Mouse (Mus musculus) liver, embryonic 11.5 days (tissue): Measurements from ENCODE around the gene Ang. TPM values are rescaled to one million over a fixed set of nuclear protein-coding genes. Genes with fewer than 3 reads are reported as not detected.

Experiments
- ATAC-seq: fragments of 200-750 bp; cut with Nextera tagmentation; replicated peaks from 2 replicates; pipeline ENCODE4 v1.8.0; 2017; ENCODE audit warnings: moderate number of reproducible peaks, mild to moderate bottlenecking, moderate TSS enrichment, moderate library complexity; ENCODE audit not compliant: low FRiP score
- DNase-seq: peaks from one replicate; pipeline ENCODE4 v3.0.0-alpha.2; 2017; ENCODE audit warnings: low spot score
- H3K27ac ChIP-seq: fragments of 300-500 bp; sonication (generic); 2 replicates; pipeline ENCODE4 v1.5.1; 2014; ENCODE audit warnings: mild to moderate bottlenecking, low read depth, low read length, control low read depth
- H3K27me3 ChIP-seq: fragments of 300-500 bp; sonication (generic); replicated peaks from 2 replicates; pipeline ENCODE4 v1.6.1; 2014; ENCODE audit warnings: low read length, mixed read lengths; ENCODE audit not compliant: control insufficient read depth, insufficient read depth
- H3K36me3 ChIP-seq: fragments of 300-500 bp; sonication (generic); 2 replicates; pipeline ENCODE4 v1.6.1; 2014; ENCODE audit warnings: mild to moderate bottlenecking, low read length, moderate library complexity, mixed read lengths; ENCODE audit not compliant: control insufficient read depth, insufficient read depth
- H3K4me1 ChIP-seq: fragments of 300-500 bp; sonication (generic); replicated peaks from 2 replicates; pipeline ENCODE4 v1.6.1; 2014; ENCODE audit warnings: low read length, mixed read lengths; ENCODE audit not compliant: control insufficient read depth, insufficient read depth
- H3K4me2 ChIP-seq: fragments of 300-500 bp; sonication (generic); 2 replicates; pipeline ENCODE4 v1.6.1; 2014; ENCODE audit warnings: mild to moderate bottlenecking, control low read depth, moderate library complexity
- H3K4me3 ChIP-seq: fragments of 300-500 bp; sonication (generic); 2 replicates; pipeline ENCODE4 v1.5.1; 2014; ENCODE audit warnings: low read depth, low read length, control low read depth
- H3K9ac ChIP-seq: fragments of 300-500 bp; sonication (generic); 2 replicates; pipeline ENCODE4 v1.6.1; 2014; ENCODE audit warnings: low read depth, low read length, control low read depth
- H3K9me3 ChIP-seq: fragments of 300-500 bp; sonication (generic); 2 replicates; pipeline ENCODE4 v1.6.1; 2016; ENCODE audit warnings: low read length, inconsistent platforms, mixed read lengths; ENCODE audit not compliant: control insufficient read depth
- WGBS: fragments of 180-500 bp; shearing (Covaris S2); extraction: QIAGEN DNeasy Blood & Tissue Kit; methylation state at CpG from one replicate; pipeline ENCODE4 v1.1.7; 2014; 5-methylcytosine and 5-hydroxymethylcytosine counted together
- polyA plus RNA-seq: library from polyadenylated mRNA; unstranded; fragments of >200 nt; fragmentation: Nextera tagmentation; extraction: Ambion mirVana; gene quantifications from 2 replicates; pipeline ENCODE4 v1.2.1, GENCODE M21; 2014

Gene Ang
- polyA plus RNA-seq, 1 experiment from 2014 or later: 4.0 TPM

GRCm38 (mm10) chr14:51144451-51144850 is 53.5 kb downstream of the Ang start:
- no peak overlapping the region for H3K4me3 ChIP-seq
- H3K4me1 ChIP-seq: peaks cover 32% of the 10 kb centered on the region
- no peaks in the 10 kb centered on the region for H3K27me3 ChIP-seq
- H3K9me3 ChIP-seq: no peaks in the 10 kb centered on the region
- ATAC-seq (no peak), DNase-seq (no peak)
- no peaks in the 10 kb centered on the region for H3K36me3 ChIP-seq
- H3K9ac ChIP-seq: no peak overlapping the region
- peak overlapping the region; percentile 52 for H3K27ac ChIP-seq
- 91% methylated on average over 4 of the region's 4 CpGs for WGBS
- no peak overlapping the region for H3K4me2 ChIP-seq

- WGBS: 88% methylated on average over 6 of the region's 6 CpGs
- no peaks in the 10 kb centered on the region for H3K36me3 ChIP-seq
- ATAC-seq: no peak
- DNase-seq: no peak
- no peaks in the 10 kb centered on the region for H3K27me3 ChIP-seq
- H3K4me1 ChIP-seq: peaks cover 41% of the 10 kb centered on the region
- no peak overlapping the region for H3K4me2 ChIP-seq
- H3K9me3 ChIP-seq: no peaks in the 10 kb centered on the region
- H3K27ac ChIP-seq: no peak overlapping the region
- no peak overlapping the region for H3K4me3 ChIP-seq
- H3K9ac ChIP-seq: no peak overlapping the region
These were observed 54.6 kb downstream of the Ang start for GRCm38 (mm10) chr14:51145521-51145920.

- no peak within 1 kb of the TSS for H3K4me3 ChIP-seq
- DNase-seq (no peak), ATAC-seq (no peak)
- no peak within 1 kb of the TSS for H3K27ac ChIP-seq
- H3K9ac ChIP-seq: no peak within 1 kb of the TSS
- no peaks in the 10 kb centered on the region for H3K36me3 ChIP-seq
- H3K27me3 ChIP-seq: no peaks in the 10 kb centered on the region
- no peaks in the 10 kb centered on the region for H3K9me3 ChIP-seq
- WGBS: 61% methylated on average over 2 of the region's 2 CpGs
- no peak within 1 kb of the TSS for H3K4me2 ChIP-seq
- H3K4me1 ChIP-seq: peaks cover 41% of the 10 kb centered on the region
These were observed 55.7 kb downstream of the Ang start, which contains the start of gene Rnase1 for GRCm38 (mm10) chr14:51146685-51147084. Rnase1 (minus strand) TSS chr14:51146785.

GRCm38 (mm10) chr14:51148006-51148405 is 57.1 kb downstream of the Ang start:
- no peak for ATAC-seq
- no peak overlapping the region for H3K27ac ChIP-seq
- no peak overlapping the region for H3K4me2 ChIP-seq
- WGBS: 62% methylated on average over 3 of the region's 3 CpGs
- no peak for DNase-seq
- no peaks in the 10 kb centered on the region for H3K9me3 ChIP-seq
- H3K36me3 ChIP-seq: no peaks in the 10 kb centered on the region
- H3K4me1 ChIP-seq: peaks cover 41% of the 10 kb centered on the region
- H3K4me3 ChIP-seq: no peak overlapping the region
- H3K9ac ChIP-seq: no peak overlapping the region
- H3K27me3 ChIP-seq: no peaks in the 10 kb centered on the region

GRCm38 (mm10) chr14:51149164-51149563 is 58.2 kb downstream of the Ang start:
- no peak overlapping the region for H3K4me2 ChIP-seq
- no peak overlapping the region for H3K9ac ChIP-seq

GRCm38 (mm10) chr14:51150206-51150831 is 59.4 kb downstream of the Ang start:
- no peaks in the 10 kb centered on the region for H3K36me3 ChIP-seq
- H3K4me2 ChIP-seq: peak overlapping the region; percentile 4; the same call in 1 of the 2 replicates
- ATAC-seq: peak; percentile 75
- H3K27me3 ChIP-seq: no peaks in the 10 kb centered on the region
- H3K27ac ChIP-seq: peak overlapping the region; percentile 8; the same call in 1 of the 2 replicates
- H3K9ac ChIP-seq: no peak overlapping the region
- H3K4me1 ChIP-seq: peaks cover 25% of the 10 kb centered on the region
- 75% methylated on average over 3 of the region's 3 CpGs for WGBS
- no peaks in the 10 kb centered on the region for H3K9me3 ChIP-seq
- H3K4me3 ChIP-seq: no peak overlapping the region
- DNase-seq: no peak

More at GRCm38 (mm10) chr14:51149164-51149563, 58.2 kb downstream of the Ang start:
- no peaks in the 10 kb centered on the region for H3K27me3 ChIP-seq
- peaks cover 30% of the 10 kb centered on the region for H3K4me1 ChIP-seq
- ATAC-seq (peak; percentile 71), DNase-seq (no peak)
- H3K4me3 ChIP-seq: no peak overlapping the region
- 46% methylated on average over 5 of the region's 5 CpGs for WGBS
- no peaks in the 10 kb centered on the region for H3K36me3 ChIP-seq
- H3K9me3 ChIP-seq: no peaks in the 10 kb centered on the region
- H3K27ac ChIP-seq: no peak overlapping the region

Other genes with a start within 250 kb of the Ang start
- gene Tep1, start 220.6 kb upstream of the Ang start, polyA plus RNA-seq: 4.6 and 5.5 TPM in 2 replicates
- gene Klhl33, start 193.6 kb upstream of the Ang start, polyA plus RNA-seq: 0.34 and 0.47 TPM in 2 replicates
- 116 and 119 TPM in 2 replicates for gene Osgep, start 166.3 kb upstream of the Ang start, polyA plus RNA-seq
- gene Apex1, start 166.2 kb upstream of the Ang start, polyA plus RNA-seq: 251 and 267 TPM in 2 replicates
- gene Pip4p1, start 160.3 kb upstream of the Ang start, polyA plus RNA-seq: 36.9 and 42.2 TPM in 2 replicates
- 86.7 and 87.7 TPM in 2 replicates for gene Pnp, start 160.1 kb upstream of the Ang start, polyA plus RNA-seq
- gene Gm49342, start 146.6 kb upstream of the Ang start, polyA plus RNA-seq: not detected in 2 replicates
- 2.8 and 2.9 TPM in 2 replicates for gene Pnp2, start 135.2 kb upstream of the Ang start, polyA plus RNA-seq
- gene Rnase10, start 83.4 kb upstream of the Ang start, polyA plus RNA-seq: not detected in 2 replicates
- not detected in 2 replicates for gene Rnase9, start 49.3 kb upstream of the Ang start, polyA plus RNA-seq
- not detected in 2 replicates for gene Rnase11, start 41.0 kb upstream of the Ang start, polyA plus RNA-seq
- gene Rnase12, start 33.5 kb upstream of the Ang start, polyA plus RNA-seq: 1.4 and 1.6 TPM in 2 replicates
- gene Olfr750, start 16.7 kb upstream of the Ang start, polyA plus RNA-seq: not detected in 2 replicates
- 13.3 and 13.6 TPM in 2 replicates for gene Rnase4, start 73 bp upstream of the Ang start, polyA plus RNA-seq
- not detected in 2 replicates for gene Eddm3b, start 23.3 kb downstream of the Ang start, polyA plus RNA-seq
- 3.2 and 4.2 TPM in 2 replicates for gene Rnase6, start 32.8 kb downstream of the Ang start, polyA plus RNA-seq
- gene Rnase1, start 55.6 kb downstream of the Ang start, polyA plus RNA-seq: not detected in 2 replicates
- gene Rnase2b, start 71.1 kb downstream of the Ang start, polyA plus RNA-seq: not detected in 2 replicates
- not detected in 2 replicates for gene Ang2, start 108.0 kb downstream of the Ang start, polyA plus RNA-seq
- gene Ear14, start 112.2 kb downstream of the Ang start, polyA plus RNA-seq: not detected in 2 replicates
- not detected in 2 replicates for gene Rnase2a, start 165.0 kb downstream of the Ang start, polyA plus RNA-seq